Mouse (Mus musculus): Measurements from ENCODE around the gene Igfals. TPM values are rescaled to one million over a fixed set of nuclear protein-coding genes. Genes with fewer than 3 reads are reported as not detected.
A peak's percentile ranks its signal among the peaks of the same experiment; 100 is the strongest.

Igfals gene
- polyA plus RNA-seq, 1 experiment from 2014 or later: 0.09 TPM

DNA sequence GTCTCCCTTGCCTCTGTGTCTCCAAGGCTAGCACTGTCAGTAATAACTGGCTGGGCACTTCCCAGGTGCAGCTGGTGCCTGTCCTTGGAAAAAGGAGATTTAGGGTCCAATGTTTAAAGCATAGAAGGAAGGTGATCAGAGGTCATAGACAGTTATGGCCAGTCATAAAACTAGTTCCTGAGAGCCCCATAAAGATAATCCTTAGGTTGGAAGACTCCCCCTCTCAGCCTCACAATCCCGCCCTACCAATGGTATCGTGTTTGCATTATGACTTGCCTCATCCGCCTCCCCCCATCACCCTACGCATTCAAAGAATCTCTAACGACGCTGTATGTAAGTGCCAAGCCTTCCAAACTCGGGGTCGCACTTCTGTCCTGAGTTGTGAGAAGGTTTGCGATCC lies 21.3 kb upstream of the Igfals start:
- Histone ChIP-seq H3K4me1 (replicated peaks; ENCODE audit: control insufficient read depth, insufficient read depth, low read length) (peaks cover 13% of the 10 kb centered on the region), H3K4me2 (replicated peaks) (no peak overlapping the region), H3K36me3 (replicated peaks; ENCODE audit: control insufficient read depth, insufficient read depth) (no peaks in the 10 kb centered on the region), H3K27ac (no peak overlapping the region), H3K27me3 (ENCODE audit: control insufficient read depth, insufficient read depth, low read length) (peaks cover 5% of the 10 kb centered on the region), H3K9me3 (ENCODE audit: control insufficient read depth, low read length) (no peaks in the 10 kb centered on the region), H3K9ac (no peak overlapping the region), H3K4me3 (replicated peaks; ENCODE audit: low read length) (no peak overlapping the region)
- no peak for DNase-seq (ENCODE audit: low spot score)
- 60% methylated on average over 9 of the region's 9 CpGs for WGBS
- ATAC-seq (ENCODE audit: low FRiP score): no peak

DNA sequence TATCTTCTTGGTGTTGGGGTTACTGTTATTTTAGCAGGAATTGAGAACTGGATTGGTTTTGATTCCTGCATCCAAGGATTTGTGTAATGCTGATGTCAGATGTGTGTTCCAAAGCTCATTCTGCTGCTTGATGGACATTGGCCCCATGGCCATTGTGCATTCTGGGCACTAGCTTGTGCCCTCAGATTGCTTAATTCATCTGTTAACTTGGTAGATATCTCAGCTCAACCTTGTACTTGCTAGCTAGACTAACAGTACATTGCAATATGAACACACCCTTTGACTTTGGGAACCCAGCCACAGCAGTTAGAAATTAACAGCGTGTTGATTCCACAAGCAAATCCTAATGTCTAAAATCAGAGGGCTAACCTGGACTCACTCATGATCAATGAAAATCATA lies 18.4 kb upstream of the Igfals start:
- no peaks in the 10 kb centered on the region for H3K36me3 ChIP-seq (replicated peaks; ENCODE audit: control insufficient read depth, insufficient read depth)
- no peak for ATAC-seq (ENCODE audit: low FRiP score)
- H3K4me1 ChIP-seq (replicated peaks; ENCODE audit: control insufficient read depth, insufficient read depth, low read length): peaks cover 20% of the 10 kb centered on the region
- no peak overlapping the region for H3K27ac ChIP-seq
- DNase-seq (ENCODE audit: low spot score): no peak
- H3K9me3 ChIP-seq (ENCODE audit: control insufficient read depth, low read length): no peaks in the 10 kb centered on the region
- H3K27me3 ChIP-seq (ENCODE audit: control insufficient read depth, insufficient read depth, low read length): no peaks in the 10 kb centered on the region; the same call in 1 of the 2 replicates
- H3K4me3 ChIP-seq (replicated peaks; ENCODE audit: low read length): no peak overlapping the region
- H3K4me2 ChIP-seq (replicated peaks): no peak overlapping the region
- WGBS: 98% methylated on average over 1 of the region's 1 CpGs
- no peak overlapping the region for H3K9ac ChIP-seq

DNA sequence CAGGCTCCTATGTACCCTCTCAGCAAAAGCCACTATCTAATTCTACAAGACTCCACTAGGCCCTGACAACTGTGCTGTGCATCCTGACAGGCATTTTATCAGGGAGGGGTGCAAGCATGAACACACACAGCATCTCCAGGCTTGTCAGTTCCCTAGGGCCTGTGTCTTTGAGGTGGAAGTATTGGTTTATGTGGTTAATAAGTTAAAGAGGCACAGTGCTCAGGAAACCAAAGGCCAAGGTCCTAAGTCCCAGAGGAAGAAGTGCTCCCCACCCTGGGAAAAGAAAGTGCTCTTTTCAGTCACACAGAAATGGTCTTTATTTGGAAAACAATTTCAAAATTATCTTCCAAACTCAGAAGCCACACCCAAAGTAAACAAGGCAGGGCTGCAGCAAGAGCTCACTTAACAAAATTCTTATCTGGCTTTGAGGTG lies 17.2 kb upstream of the Igfals start:
- H3K27ac ChIP-seq: no peak overlapping the region
- ATAC-seq (ENCODE audit: low FRiP score): no peak
- peak overlapping the region; percentile 94 for H3K4me2 ChIP-seq (replicated peaks)
- peaks cover 10% of the 10 kb centered on the region for H3K36me3 ChIP-seq (replicated peaks; ENCODE audit: control insufficient read depth, insufficient read depth)
- H3K4me1 ChIP-seq (replicated peaks; ENCODE audit: control insufficient read depth, insufficient read depth, low read length): peaks cover 20% of the 10 kb centered on the region
- DNase-seq (ENCODE audit: low spot score): no peak
- H3K4me3 ChIP-seq (replicated peaks; ENCODE audit: low read length): peak overlapping the region; percentile 63
- H3K9me3 ChIP-seq (ENCODE audit: control insufficient read depth, low read length): no peaks in the 10 kb centered on the region
- H3K27me3 ChIP-seq (ENCODE audit: control insufficient read depth, insufficient read depth, low read length): no peaks in the 10 kb centered on the region
- H3K9ac ChIP-seq: 0 out of 2 replicates have a peak overlapping the region, but pooled peaks have one; percentile 81

DNA sequence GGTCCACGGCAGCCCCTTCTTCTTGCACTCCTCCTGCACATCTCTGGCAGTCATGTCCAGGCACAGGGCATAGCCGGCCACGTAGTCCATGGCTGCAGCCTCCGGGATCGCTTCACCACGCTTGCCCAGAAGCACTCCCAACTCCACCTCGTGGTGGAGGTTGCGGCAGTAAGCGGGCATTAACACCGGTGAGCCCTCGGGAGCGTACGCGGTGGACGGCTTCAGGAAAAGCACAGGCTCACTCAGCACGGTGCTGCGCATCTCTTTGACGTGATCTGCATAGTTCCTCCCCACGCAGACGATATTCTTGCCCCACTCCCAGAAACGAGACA lies 16.1 kb upstream of the Igfals start:
- peaks cover 20% of the 10 kb centered on the region for H3K4me1 ChIP-seq (replicated peaks; ENCODE audit: control insufficient read depth, insufficient read depth, low read length)
- DNase-seq (ENCODE audit: low spot score): no peak
- peak overlapping the region; percentile 94 for H3K4me2 ChIP-seq (replicated peaks)
- H3K9ac ChIP-seq: peak overlapping the region; percentile 81
- peak; percentile 59; the same call in 1 of the 2 replicates for ATAC-seq (ENCODE audit: low FRiP score)
- H3K27ac ChIP-seq: peak overlapping the region; percentile 93
- peaks cover 21% of the 10 kb centered on the region for H3K36me3 ChIP-seq (replicated peaks; ENCODE audit: control insufficient read depth, insufficient read depth)
- H3K9me3 ChIP-seq (ENCODE audit: control insufficient read depth, low read length): no peaks in the 10 kb centered on the region
- WGBS: under 1% methylated on average over 21 of the region's 21 CpGs
- peak overlapping the region; percentile 63 for H3K4me3 ChIP-seq (replicated peaks; ENCODE audit: low read length)
- H3K27me3 ChIP-seq (ENCODE audit: control insufficient read depth, insufficient read depth, low read length): no peaks in the 10 kb centered on the region

DNA sequence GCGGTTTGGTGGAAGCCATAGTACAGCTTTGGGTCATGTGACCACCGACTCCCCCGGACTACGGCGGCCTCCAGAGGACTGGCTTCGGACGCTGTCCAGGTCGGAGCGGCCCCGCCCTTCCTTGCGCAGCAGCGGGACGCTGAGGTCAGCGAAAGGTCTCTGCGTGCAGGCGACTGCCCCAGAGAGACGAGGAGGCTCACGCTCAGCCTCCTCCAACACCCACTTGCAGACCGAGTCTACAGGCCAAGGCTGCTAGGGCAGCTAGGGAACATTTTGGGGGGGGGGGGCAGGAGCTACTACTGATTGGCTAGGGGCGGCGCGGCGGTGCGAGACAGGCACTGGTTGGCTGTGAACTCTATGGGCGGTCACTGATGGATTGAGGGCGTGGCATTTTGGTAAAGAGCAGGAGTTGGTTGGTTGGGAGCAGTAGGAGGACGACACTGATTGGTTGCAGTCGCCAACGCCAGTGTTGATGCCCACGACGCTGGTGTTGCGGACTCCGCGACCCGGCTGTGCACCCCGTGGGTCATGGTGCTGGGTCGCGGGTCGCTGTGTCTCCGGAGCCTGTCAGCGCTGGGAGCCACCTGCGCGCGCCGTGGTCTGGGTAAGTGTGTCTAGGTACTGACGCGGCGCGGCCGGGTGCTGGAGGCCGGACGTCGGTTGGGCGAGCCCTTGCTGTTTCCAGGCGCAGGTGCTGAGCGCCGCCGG lies 15.6 kb upstream of the Igfals start, which contains the start of gene Fahd1:
Gene Fahd1, minus strand, starts transcription at position 300 of the 708 bp plus-strand sequence.
- Histone ChIP-seq H3K36me3 (replicated peaks; ENCODE audit: control insufficient read depth, insufficient read depth) (peaks cover 25% of the 10 kb centered on the region), H3K9ac (peak within 1 kb of the TSS; percentile 81), H3K4me1 (replicated peaks; ENCODE audit: control insufficient read depth, insufficient read depth, low read length) (peaks cover 20% of the 10 kb centered on the region), H3K27me3 (ENCODE audit: control insufficient read depth, insufficient read depth, low read length) (no peaks in the 10 kb centered on the region), H3K27ac (peak within 1 kb of the TSS; percentile 93), H3K4me3 (replicated peaks; ENCODE audit: low read length) (peak within 1 kb of the TSS; percentile 63), H3K9me3 (ENCODE audit: control insufficient read depth, low read length) (no peaks in the 10 kb centered on the region), H3K4me2 (replicated peaks) (peak within 1 kb of the TSS; percentile 94)
- DNase-seq (ENCODE audit: low spot score) (peak; percentile 93), ATAC-seq (ENCODE audit: low FRiP score) (peak; percentile 100)
- WGBS: 0% methylated on average over 58 of the region's 58 CpGs

DNA sequence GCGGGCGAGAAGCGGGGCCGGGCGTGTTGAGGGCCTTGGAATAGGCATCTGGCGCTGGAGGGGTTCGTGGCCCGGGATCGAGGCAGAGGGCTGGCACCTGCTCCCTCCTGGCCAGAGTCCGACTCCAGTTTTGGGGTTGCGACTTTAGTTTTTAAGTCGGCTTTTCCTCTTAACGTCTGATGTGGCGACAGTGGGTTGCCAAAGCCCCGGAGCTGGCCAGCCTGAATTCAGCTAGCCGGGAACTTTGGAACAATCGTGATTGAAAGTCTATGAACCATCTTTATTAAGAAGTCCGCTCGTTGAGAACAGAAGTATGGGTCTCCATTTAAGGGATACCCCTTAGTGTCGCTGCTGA lies 15.0 kb upstream of the Igfals start:
- no peak for ATAC-seq (ENCODE audit: low FRiP score)
- no peaks in the 10 kb centered on the region for H3K9me3 ChIP-seq (ENCODE audit: control insufficient read depth, low read length)
- no peaks in the 10 kb centered on the region for H3K27me3 ChIP-seq (ENCODE audit: control insufficient read depth, insufficient read depth, low read length)
- H3K27ac ChIP-seq: peak overlapping the region; percentile 3; the same call in 1 of the 2 replicates
- H3K9ac ChIP-seq: peak overlapping the region; percentile 60
- H3K4me3 ChIP-seq (replicated peaks; ENCODE audit: low read length): peak overlapping the region; percentile 63
- 1% methylated on average over 20 of the region's 20 CpGs for WGBS
- peaks cover 20% of the 10 kb centered on the region for H3K4me1 ChIP-seq (replicated peaks; ENCODE audit: control insufficient read depth, insufficient read depth, low read length)
- peak overlapping the region; percentile 94 for H3K4me2 ChIP-seq (replicated peaks)
- peaks cover 28% of the 10 kb centered on the region for H3K36me3 ChIP-seq (replicated peaks; ENCODE audit: control insufficient read depth, insufficient read depth)
- DNase-seq (ENCODE audit: low spot score): no peak

DNA sequence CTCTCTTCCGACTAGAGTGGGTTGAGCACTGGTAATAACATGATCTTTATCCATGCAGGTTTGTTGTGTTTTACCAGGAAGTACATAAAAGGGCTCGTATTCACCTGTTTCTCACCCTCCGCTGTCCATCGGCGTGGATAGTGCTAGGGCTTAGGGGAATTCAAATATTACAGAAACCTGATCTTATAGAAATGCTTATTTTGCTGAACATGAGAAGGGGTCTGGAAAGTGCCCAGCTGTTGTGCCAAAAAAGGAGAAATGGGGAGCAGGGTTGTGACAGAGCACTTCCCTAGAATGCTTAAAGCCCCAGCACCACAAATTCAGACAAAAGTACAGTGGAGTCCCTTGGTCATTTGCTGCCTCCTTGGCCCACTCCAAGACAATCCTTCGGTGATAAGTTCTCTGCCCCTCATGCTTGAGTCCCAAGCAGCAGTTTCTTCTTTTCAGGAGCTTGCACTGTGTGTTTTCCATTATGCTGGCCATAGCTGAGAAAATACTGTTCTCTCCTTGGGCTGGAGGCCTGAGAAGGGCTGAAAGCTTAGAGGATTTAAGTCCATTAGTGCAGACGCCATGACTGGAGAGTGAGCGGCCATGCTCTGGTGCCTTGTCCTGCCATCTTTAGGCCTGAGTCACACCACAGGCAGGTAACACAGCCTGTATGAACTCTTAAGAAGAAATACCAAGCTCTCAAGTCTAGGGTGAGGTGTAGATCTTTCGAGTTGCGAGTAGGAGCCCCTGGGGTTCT lies 14.2 kb upstream of the Igfals start:
- H3K9me3 ChIP-seq (ENCODE audit: control insufficient read depth, low read length): no peaks in the 10 kb centered on the region
- no peak overlapping the region for H3K27ac ChIP-seq
- 83% methylated on average over 10 of the region's 10 CpGs for WGBS
- peaks cover 30% of the 10 kb centered on the region for H3K36me3 ChIP-seq (replicated peaks; ENCODE audit: control insufficient read depth, insufficient read depth)
- no peak for DNase-seq (ENCODE audit: low spot score)
- peak overlapping the region; percentile 60 for H3K9ac ChIP-seq
- ATAC-seq (ENCODE audit: low FRiP score): no peak
- peaks cover 20% of the 10 kb centered on the region for H3K4me1 ChIP-seq (replicated peaks; ENCODE audit: control insufficient read depth, insufficient read depth, low read length)
- peak overlapping the region; percentile 63 for H3K4me3 ChIP-seq (replicated peaks; ENCODE audit: low read length)
- H3K4me2 ChIP-seq (replicated peaks): peak overlapping the region; percentile 94
- H3K27me3 ChIP-seq (ENCODE audit: control insufficient read depth, insufficient read depth, low read length): no peaks in the 10 kb centered on the region

DNA sequence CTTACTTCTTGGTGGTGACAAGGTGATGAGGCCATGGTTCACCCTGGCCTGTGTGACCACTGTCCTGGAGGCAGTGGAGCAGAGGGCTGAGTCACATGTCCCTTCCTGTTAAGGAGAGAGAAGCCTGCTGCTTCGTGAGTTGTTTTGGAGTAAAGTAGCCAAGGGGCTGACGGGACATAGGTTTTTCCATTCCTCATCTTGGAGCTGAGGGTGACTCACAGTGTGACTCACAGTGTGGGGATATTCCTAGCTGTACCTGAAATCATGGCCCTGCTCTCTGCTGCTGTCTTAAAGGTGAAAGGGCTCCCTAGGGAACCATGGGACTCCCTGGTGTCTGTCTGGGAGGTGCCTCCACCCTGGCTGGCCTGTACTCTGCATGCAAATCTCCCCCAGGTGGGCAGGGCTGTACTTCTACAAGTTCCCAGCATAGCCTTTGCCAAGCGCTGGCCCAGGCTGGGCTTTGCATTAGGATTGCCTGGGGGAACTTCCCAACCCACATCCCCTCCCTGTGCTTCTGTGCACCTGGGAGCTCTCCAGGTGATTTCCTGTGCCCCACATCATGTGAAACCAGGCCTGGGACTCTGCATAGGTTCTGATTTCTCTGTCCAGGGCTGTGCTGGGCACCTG lies 9.8 kb upstream of the Igfals start:
- DNase-seq (ENCODE audit: low spot score): no peak
- 83% methylated on average over 3 of the region's 3 CpGs for WGBS
- H3K4me2 ChIP-seq (replicated peaks): no peak overlapping the region
- no peaks in the 10 kb centered on the region for H3K27me3 ChIP-seq (ENCODE audit: control insufficient read depth, insufficient read depth, low read length)
- no peaks in the 10 kb centered on the region for H3K9me3 ChIP-seq (ENCODE audit: control insufficient read depth, low read length)
- no peak overlapping the region for H3K27ac ChIP-seq
- peaks cover 4% of the 10 kb centered on the region; the same call in 1 of the 2 replicates for H3K4me1 ChIP-seq (replicated peaks; ENCODE audit: control insufficient read depth, insufficient read depth, low read length)
- H3K4me3 ChIP-seq (replicated peaks; ENCODE audit: low read length): no peak overlapping the region
- H3K36me3 ChIP-seq (replicated peaks; ENCODE audit: control insufficient read depth, insufficient read depth): peaks cover 43% of the 10 kb centered on the region
- H3K9ac ChIP-seq: no peak overlapping the region
- ATAC-seq (ENCODE audit: low FRiP score): no peak

DNA sequence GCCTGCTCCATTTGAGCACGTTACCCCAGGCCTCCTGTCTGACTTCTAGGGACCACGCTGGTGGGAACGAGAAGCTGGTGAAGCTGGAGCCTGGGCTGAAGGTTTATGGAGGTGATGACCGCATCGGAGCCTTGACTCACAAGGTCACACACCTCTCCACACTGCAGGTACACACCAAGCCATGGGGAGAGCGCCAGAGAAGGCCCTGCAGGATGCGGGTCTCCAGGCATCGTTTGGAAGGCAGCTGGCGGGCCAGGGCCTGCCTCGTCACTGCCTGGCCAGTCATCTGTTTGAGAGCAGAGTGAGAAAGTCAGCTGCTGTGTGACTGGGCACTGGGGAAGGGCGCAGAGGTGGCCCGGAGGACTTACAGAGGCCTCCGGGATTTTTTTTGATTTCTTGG lies 9.2 kb upstream of the Igfals start:
- Histone ChIP-seq H3K9ac (no peak overlapping the region), H3K27ac (no peak overlapping the region), H3K4me2 (replicated peaks) (no peak overlapping the region), H3K36me3 (replicated peaks; ENCODE audit: control insufficient read depth, insufficient read depth) (peaks cover 50% of the 10 kb centered on the region), H3K4me3 (replicated peaks; ENCODE audit: low read length) (no peak overlapping the region), H3K4me1 (replicated peaks; ENCODE audit: control insufficient read depth, insufficient read depth, low read length) (no peaks in the 10 kb centered on the region), H3K9me3 (ENCODE audit: control insufficient read depth, low read length) (no peaks in the 10 kb centered on the region), H3K27me3 (ENCODE audit: control insufficient read depth, insufficient read depth, low read length) (no peaks in the 10 kb centered on the region)
- DNase-seq (ENCODE audit: low spot score) (no peak), ATAC-seq (ENCODE audit: low FRiP score) (no peak)
- 89% methylated on average over 13 of the region's 13 CpGs for WGBS

Data from hindbrain, embryonic 14.5 days (tissue).